Mouse (Mus musculus): ENCODE measurements around the gene Fam131c.

GRCm38 (mm10) chr4:141386150-141386549, 18.1 kb downstream of the Fam131c start:
- no peak for TF ChIP-seq CTCF (IDR thresholded peaks at IDR 0.05; ENCODE audit: low read depth, low read length)
- no peak for TF ChIP-seq POLR2A (IDR thresholded peaks at IDR 0.05; ENCODE audit: extremely low read depth, insufficient read depth, low read length)

Measured in liver, adult 2 months (tissue).